Comparison of ENCODE assay signal across 24 mouse cellular contexts in genomic region chr11:57797828-57798227, GRCm38 (mm10). TPM values are rescaled to one million over a fixed set of nuclear protein-coding genes. Genes with fewer than 3 reads are reported as not detected.
A peak's percentile ranks its signal among the peaks of the same experiment; 100 is the strongest.
DNase-seq lines count a peak whose midpoint lies in the region; TF ChIP-seq lines count a peak whose summit lies in the region.
"Had no signal": no experiment of that assay in that cellular context is flagged by ENCODE, and none has a peak within 500 bp of the region (broad histone marks: within the 10 kb centered on the region; RNA-seq: fewer than 3 reads in every experiment).

No protein-coding gene starts in this region.

- peak; percentile 78 for DNase-seq in ES-CJ7 (ENCODE audit: low read depth, low spot score)
- DNase-seq in ES-E14 (ENCODE audit: low read depth, low spot score): no peak
- peak; percentile 86 for DNase-seq in R1 (ENCODE audit: low read depth, low spot score)
- peak; percentile 65 for DNase-seq in ZHBTc4 (ENCODE audit: low read depth, low spot score)
- no peak for DNase-seq in layer of hippocampus, adult 18-20 months (ENCODE audit: low spot score in 2 of 2)
- DNase-seq in kidney, adult 9 months: no peak
- DNase-seq in gastrocnemius, postnatal 14 days: no peak
- no peak for DNase-seq in B cell, adult 2 months
- DNase-seq: adrenal gland, adult 2 months; adrenal gland, adult 8-10 months; adrenal gland, postnatal 10 days; adrenal gland, postnatal 14 days; adrenal gland, postnatal 25 days; adrenal gland, postnatal 36 days; cerebellum, adult 11 months; cerebellum, adult 11-12 months; cerebellum, adult 18-20 months; cerebellum, adult 2 months; cerebellum, adult 8-10 months; cerebellum, adult 9-10 months; cerebellum, adult 9-11 months had no signal

- no peaks in the 10 kb centered on the region for H3K9me3 ChIP-seq in ES-E14 (ENCODE audit: control insufficient read depth, insufficient read depth, low read depth, low read length)
- H3K9me3 ChIP-seq: G1E had no signal

- H3K36me3 ChIP-seq in ES-E14 (ENCODE audit: control insufficient read depth, insufficient read depth, low read length, poor library complexity, severe bottlenecking): no peaks in the 10 kb centered on the region

- intact Hi-C loops in gastrocnemius, postnatal 14 days (cut with DNase I; ENCODE audit: low total_unique reads): no loop called here

- H3K9ac ChIP-seq in ES-E14 (ENCODE audit: insufficient read depth, low read depth, low read length, poor library complexity, severe bottlenecking): no peak overlapping the region

- H3K4me1 ChIP-seq in ES-E14 (ENCODE audit: control insufficient read depth in 2 of 2, insufficient read depth in 2 of 2, low read length in 2 of 2, poor library complexity in 1 of 2): peaks cover 2 to 8% of the 10 kb centered on the region in 2 experiments; a peak in 3 of 4 replicates

- no peak overlapping the region for H3K27ac ChIP-seq in ES-E14 (ENCODE audit: insufficient read depth, low read depth, low read length, poor library complexity, severe bottlenecking)

- H3K4me3 ChIP-seq in ES-E14 (ENCODE audit: insufficient read depth in 1 of 2, low read depth in 1 of 2, low read length in 2 of 2, poor library complexity in 1 of 2, severe bottlenecking in 1 of 2): no peak overlapping the region

- in situ Hi-C loops in ES-E14 (cut with MboI; ENCODE audit: low sequenced_read_pairs in 2 of 2, unreplicated experiment in 2 of 2): no loop called here

TF ChIP-seq in ES-E14, 5 proteins besides CTCF, POLR2A, EP300 and RAD21:
- no peak for TF ChIP-seq ZNF384 (IDR thresholded peaks at IDR 0.05; ENCODE audit: low read depth, low read length)
- TF ChIP-seq MAFK (IDR thresholded peaks at IDR 0.05; ENCODE audit: insufficient read depth, low read depth, low read length): peak; percentile 50; the same call in 1 of the 2 replicates
- TF ChIP-seq HCFC1 (IDR thresholded peaks at IDR 0.05; ENCODE audit: borderline replicate concordance, insufficient read depth, low read length): no peak
- no peak for TF ChIP-seq ZC3H11A (IDR thresholded peaks at IDR 0.05; ENCODE audit: borderline replicate concordance, low read depth, low read length)
- no peak for TF ChIP-seq CHD2 (IDR thresholded peaks at IDR 0.05; ENCODE audit: low read depth, low read length)
TF ChIP-seq in ES-E14: peak in this region for 1.

RNA-seq across cellular contexts. Expression of gene Sap30l, which starts 3.6 kb away (rescaled TPM):
- total RNA-seq in ES-E14 (2012; rRNA removed): 25.7 and 29.2 TPM in 2 replicates
- 10 to 100 TPM; 58.2 to 59.0 TPM for total RNA-seq in layer of hippocampus, adult 18-20 months (2021)
- 10 to 100 TPM; 22.9 to 24.5 TPM for total RNA-seq in gastrocnemius, postnatal 14 days (2021)

RNA-seq across cellular contexts. Expression of gene Hand1, which starts 34.8 kb away (rescaled TPM):
- total RNA-seq in ES-E14 (2012; rRNA removed): 1.5 and 6.5 TPM in 2 replicates
- not detected for total RNA-seq in layer of hippocampus, adult 18-20 months (2021)
- total RNA-seq in gastrocnemius, postnatal 14 days (2021): not detected
- total RNA-seq: CH12.LX, G1E, MEL had no signal

Comparison
In these comparisons a context has a peak if more than half of its experiments do, and no peak if none do; other contexts are left out.
1. DNase-seq: peak in ES-CJ7 (single experiment), R1 (single experiment) and ZHBTc4 (single experiment); none in ES-E14 (single experiment), layer of hippocampus, adult 18-20 months (0 of 2), kidney, adult 9 months (single experiment), gastrocnemius, postnatal 14 days (single experiment) and B cell, adult 2 months (0 of 2).